Mouse (Mus musculus) MEL (cell line): Measurements from ENCODE around the gene Nckap5l. TPM values are rescaled to one million over a fixed set of nuclear protein-coding genes. Genes with fewer than 3 reads are reported as not detected.

Experiments used
- DNase-seq: peaks from one replicate; pipeline ENCODE4 v3.0.0; 2011; ENCODE audit warnings: low read depth, low spot score
- H3K27ac ChIP-seq: 2 replicates; pipeline ENCODE4 v1.5.1; 2012; ENCODE audit warnings: low read depth, mild to moderate bottlenecking, control low read depth, low read length, moderate library complexity; ENCODE audit not compliant: control insufficient read depth
- H3K27me3 ChIP-seq, 2 experiments: fragments of 150-350 bp in 1 of 2; sonication (generic) in 1 of 2; 2 replicates each; pipeline ENCODE4 v1.6.1; 2012; ENCODE audit warnings: low read length in 2 of 2, mild to moderate bottlenecking in 2 of 2, improper control_type of control experiment in 1 of 2, moderate library complexity in 1 of 2; ENCODE audit not compliant: insufficient read depth in 2 of 2, control insufficient read depth in 1 of 2
- H3K36me3 ChIP-seq, 2 experiments: 2 replicates each; pipeline ENCODE4 v1.6.1; 2012 to 2014; ENCODE audit warnings: low read length in 2 of 2, improper control_type of control experiment in 1 of 2, inconsistent platforms in 1 of 2, mild to moderate bottlenecking in 1 of 2; ENCODE audit not compliant: insufficient read depth in 2 of 2, control insufficient read depth in 1 of 2
- H3K4me1 ChIP-seq, 2 experiments: fragments of 150-350 bp in 1 of 2; sonication (generic) in 1 of 2; 2 replicates each; pipeline ENCODE4 v1.6.1; 2012; ENCODE audit warnings: low read length in 2 of 2, improper control_type of control experiment in 1 of 2, mild to moderate bottlenecking in 1 of 2; ENCODE audit not compliant: insufficient read depth in 2 of 2, control insufficient read depth in 1 of 2
- H3K4me3 ChIP-seq, 2 experiments: fragments of 150-350 bp in 1 of 2; sonication (generic) in 1 of 2; 2 replicates each; pipeline ENCODE4 v1.5.1; 2012; ENCODE audit warnings: low read depth in 2 of 2, low read length in 2 of 2, mild to moderate bottlenecking in 2 of 2, moderate library complexity in 2 of 2, control low read depth in 1 of 2, improper control_type of control experiment in 1 of 2; ENCODE audit not compliant: control insufficient read depth in 1 of 2, insufficient read depth in 1 of 2
- H3K79me2 ChIP-seq: 2 replicates; pipeline ENCODE4 v1.6.1; 2012; ENCODE audit warnings: mild to moderate bottlenecking, low read length, moderate library complexity; ENCODE audit not compliant: control insufficient read depth, poor library complexity, insufficient read depth
- H3K9ac ChIP-seq: 2 replicates; pipeline ENCODE4 v1.6.1; 2012; ENCODE audit warnings: low read depth, mild to moderate bottlenecking, control low read depth, low read length, moderate library complexity; ENCODE audit not compliant: control insufficient read depth, poor library complexity, severe bottlenecking
- H3K9me3 ChIP-seq: fragments of 150-350 bp; sonication (generic); replicated peaks from 2 replicates; pipeline ENCODE4 v1.6.1; 2012; ENCODE audit warnings: mild to moderate bottlenecking, low read length, improper control_type of control experiment, moderate library complexity; ENCODE audit not compliant: insufficient read depth
- CHD2 ChIP-seq: IDR thresholded peaks from 2 replicates; pipeline ENCODE4 v1.6.1; 2011; ENCODE audit warnings: low read length, improper control_type of control experiment
- ETS1 ChIP-seq: IDR thresholded peaks from 2 replicates; pipeline ENCODE4 v1.6.1; 2012; ENCODE audit warnings: low read depth, mild to moderate bottlenecking, inconsistent platforms, low read length, improper control_type of control experiment, moderate library complexity
- GATA1 ChIP-seq: IDR thresholded peaks from 2 replicates; pipeline ENCODE4 v1.6.1; 2011; ENCODE audit warnings: low read depth, low read length, improper control_type of control experiment
- HCFC1 ChIP-seq: IDR thresholded peaks from 2 replicates; pipeline ENCODE4 v1.6.1; 2012; ENCODE audit warnings: low read depth, mild to moderate bottlenecking, inconsistent platforms, low read length, improper control_type of control experiment, moderate library complexity
- JUND ChIP-seq: IDR thresholded peaks from 2 replicates; pipeline ENCODE4 v1.6.1; 2011; ENCODE audit warnings: low read depth, mild to moderate bottlenecking, improper control_type of control experiment, low read length
- KAT2A ChIP-seq: conservative IDR thresholded peaks from 2 replicates; pipeline ENCODE4 v1.6.1; 2012; ENCODE audit warnings: low read depth, low read length, improper control_type of control experiment, inconsistent platforms
- MAFK ChIP-seq: IDR thresholded peaks from 2 replicates; pipeline ENCODE4 v1.6.1; 2011; ENCODE audit warnings: low read depth, mild to moderate bottlenecking, low read length, improper control_type of control experiment, borderline replicate concordance
- MAX ChIP-seq: IDR thresholded peaks from 2 replicates; pipeline ENCODE4 v1.6.1; 2011; ENCODE audit warnings: low read length, improper control_type of control experiment
- MEF2A ChIP-seq: IDR thresholded peaks from 2 replicates; pipeline ENCODE4 v1.6.1; 2014; ENCODE audit warnings: low read depth, mild to moderate bottlenecking, inconsistent platforms, low read length, improper control_type of control experiment; ENCODE audit not compliant: poor library complexity, insufficient replicate concordance, severe bottlenecking; ENCODE audit errors: extremely low read depth
- RAD21 ChIP-seq: IDR thresholded peaks from 2 replicates; pipeline ENCODE4 v1.6.1; 2011; ENCODE audit warnings: mild to moderate bottlenecking, low read depth, low read length, improper control_type of control experiment
- TAL1 ChIP-seq: IDR thresholded peaks from 2 replicates; pipeline ENCODE4 v1.6.1; 2012; ENCODE audit warnings: mild to moderate bottlenecking, inconsistent platforms, low read length, moderate library complexity, mixed read lengths
- ZMIZ1 ChIP-seq: IDR thresholded peaks from 2 replicates; pipeline ENCODE4 v1.6.1; 2012; ENCODE audit warnings: low read depth, mild to moderate bottlenecking, inconsistent platforms, low read length, improper control_type of control experiment, moderate library complexity
- ZNF384 ChIP-seq: IDR thresholded peaks from 2 replicates; pipeline ENCODE4 v1.6.1; 2012; ENCODE audit warnings: low read depth, mild to moderate bottlenecking, inconsistent platforms, low read length, improper control_type of control experiment
- polyA plus RNA-seq, 2 experiments: library from polyadenylated mRNA; stranded (reverse) in 1 of 2; unstranded in 1 of 2; fragments of >175 nt in 1 of 2; fragments of >200 nt in 1 of 2; gene quantifications; 2 replicates each; pipeline versions ENCODE4 v1.2.1 to v1.2.4; 2012; ENCODE audit warnings: low replicate concordance in 2 of 2, low read depth in 1 of 2; ENCODE audit not compliant: insufficient read length in 2 of 2, insufficient read depth in 1 of 2, missing spikeins in 1 of 2
- total RNA-seq: library from RNA; depleted of rRNA; stranded (reverse); fragments of 300-350 nt; gene quantifications from 2 replicates; pipeline ENCODE4 v1.2.3, GENCODE M21; 2012

The Nckap5l gene
- total and polyA plus RNA-seq, 3 experiments = 2.5 to 14.1 TPM; not detected in 1

- Histone ChIP-seq H3K27me3 (no peaks in the 10 kb centered on the region), H3K4me3 (no peak overlapping the region), H3K36me3 (no peaks in the 10 kb centered on the region), H3K27ac (no peak overlapping the region), H3K79me2 (no peaks in the 10 kb centered on the region), H3K4me1 (no peaks in the 10 kb centered on the region), H3K9ac (no peak overlapping the region), H3K9me3 (no peaks in the 10 kb centered on the region)
- no peak for TF ChIP-seq GATA1
- no peak for TF ChIP-seq RAD21
- no peak for TF ChIP-seq ETS1
- no peak for TF ChIP-seq CHD2
- no peak for TF ChIP-seq ZNF384
- DNase-seq = no peak
These were observed 18.4 kb downstream of the Nckap5l start for GRCm38 (mm10) chr15:99438966-99439698.

- no peaks in the 10 kb centered on the region for H3K9me3 ChIP-seq
- H3K4me1 ChIP-seq = no peaks in the 10 kb centered on the region
- no peak for DNase-seq
- H3K79me2 ChIP-seq = no peaks in the 10 kb centered on the region
- H3K36me3 ChIP-seq = no peaks in the 10 kb centered on the region
- TF ChIP-seq CHD2 = no peak
- H3K27me3 ChIP-seq = no peaks in the 10 kb centered on the region
- no peak overlapping the region for H3K4me3 ChIP-seq
- H3K27ac ChIP-seq = no peak overlapping the region
- H3K9ac ChIP-seq = no peak overlapping the region
These were observed 23.6 kb downstream of the Nckap5l start for GRCm38 (mm10) chr15:99433913-99434312.

GRCm38 (mm10) chr15:99433081-99433718 lies 24.3 kb downstream of the Nckap5l start:
- Histone ChIP-seq H3K27ac (no peak overlapping the region), H3K9me3 (no peaks in the 10 kb centered on the region), H3K4me1 (no peaks in the 10 kb centered on the region), H3K4me3 (no peak overlapping the region), H3K27me3 (no peaks in the 10 kb centered on the region), H3K9ac (no peak overlapping the region), H3K79me2 (no peaks in the 10 kb centered on the region), H3K36me3 (no peaks in the 10 kb centered on the region)
- no peak for TF ChIP-seq MAX
- TF ChIP-seq TAL1 = no peak
- TF ChIP-seq GATA1 = no peak
- no peak for TF ChIP-seq ZNF384
- no peak for TF ChIP-seq ZMIZ1
- no peak for TF ChIP-seq HCFC1
- no peak for TF ChIP-seq JUND
- no peak for TF ChIP-seq MAFK
- TF ChIP-seq KAT2A = no peak
- no peak for TF ChIP-seq MEF2A
- no peak for DNase-seq
